8 mouse cellular contexts compared by ENCODE assay signal in genomic region chr5:32713042-32713702, GRCm38 (mm10).
DNase-seq lines count a peak whose midpoint lies in the region; ATAC-seq lines count a peak whose summit lies in the region.

No protein-coding gene starts in this region.

- H3K4me2 ChIP-seq in lung, embryonic 16.5 days (ENCODE audit: low read depth, low read length) = peak overlapping the region; percentile 75
- H3K4me2 ChIP-seq in hindbrain, embryonic 14.5 days (replicated peaks) = peak overlapping the region; percentile 91
- H3K4me2 ChIP-seq in midbrain, embryonic 16.5 days (ENCODE audit: low read length) = peak overlapping the region; percentile 90

- H3K27ac ChIP-seq in lung, embryonic 16.5 days (ENCODE audit: low read length) = peak overlapping the region; percentile 96
- H3K27ac ChIP-seq in hindbrain, embryonic 14.5 days = peak overlapping the region; percentile 91
- peak overlapping the region; percentile 86 for H3K27ac ChIP-seq in midbrain, embryonic 16.5 days (ENCODE audit: low read length)

- H3K9me3 ChIP-seq in lung, embryonic 16.5 days (ENCODE audit: control insufficient read depth, low read length) = no peaks in the 10 kb centered on the region
- no peaks in the 10 kb centered on the region for H3K9me3 ChIP-seq in hindbrain, embryonic 14.5 days (ENCODE audit: control insufficient read depth, low read length)
- H3K9me3 ChIP-seq in midbrain, embryonic 16.5 days (replicated peaks; ENCODE audit: control insufficient read depth, low read length, poor library complexity, severe bottlenecking) = no peaks in the 10 kb centered on the region

- intact Hi-C loops in left cerebral cortex, postnatal 36 days (cut with DNase I) = loop anchor here (10.0 kb wide), 2 partner anchors 72 to 322 kb away; partner anchors contain the start of gene Pisd

- no peak for DNase-seq in lung, postnatal 10 days
- no peak for DNase-seq in hindbrain, embryonic 14.5 days (ENCODE audit: low spot score)
- no peak for DNase-seq in thymus, adult 18-20 months
- DNase-seq in thymus, postnatal 4 days = no peak
- no peak for DNase-seq in left cerebral cortex, postnatal 36 days (ENCODE audit: low spot score in 2 of 2)

- H3K4me3 ChIP-seq in lung, embryonic 16.5 days (ENCODE audit: low read length) = peak overlapping the region; percentile 72
- peak overlapping the region; percentile 80 for H3K4me3 ChIP-seq in hindbrain, embryonic 14.5 days (replicated peaks; ENCODE audit: low read length)
- peak overlapping the region; percentile 71 for H3K4me3 ChIP-seq in midbrain, embryonic 16.5 days (ENCODE audit: low read depth, low read length)

- ATAC-seq in lung, embryonic 16.5 days (ENCODE audit: low read depth) = peak; percentile 1
- peak; percentile 40 for ATAC-seq in common myeloid progenitor, adult 5-6 weeks (replicated peaks; ENCODE audit: low read depth, poor library complexity, severe bottlenecking)
- ATAC-seq in hindbrain, embryonic 14.5 days (ENCODE audit: low FRiP score) = no peak; the same call in 1 of the 2 replicates
- no peak for ATAC-seq in midbrain, embryonic 16.5 days

- 31% methylated on average over 2 of the region's 2 CpGs for WGBS in lung, embryonic 16.5 days
- 20% methylated on average over 2 of the region's 2 CpGs for WGBS in hindbrain, embryonic 14.5 days
- 21% methylated on average over 2 of the region's 2 CpGs for WGBS in midbrain, embryonic 16.5 days

- H3K36me3 ChIP-seq in lung, embryonic 16.5 days (ENCODE audit: control insufficient read depth, insufficient read depth, low read length) = no peaks in the 10 kb centered on the region
- no peaks in the 10 kb centered on the region for H3K36me3 ChIP-seq in hindbrain, embryonic 14.5 days (replicated peaks; ENCODE audit: control insufficient read depth, insufficient read depth)
- H3K36me3 ChIP-seq in midbrain, embryonic 16.5 days (ENCODE audit: control insufficient read depth, insufficient read depth, low read length) = no peaks in the 10 kb centered on the region

- peaks cover 3% of the 10 kb centered on the region; the same call in 1 of the 2 replicates for H3K4me1 ChIP-seq in lung, embryonic 16.5 days (replicated peaks; ENCODE audit: control insufficient read depth, insufficient read depth, low read length)
- H3K4me1 ChIP-seq in hindbrain, embryonic 14.5 days (replicated peaks; ENCODE audit: control insufficient read depth, insufficient read depth, low read length) = peaks cover 7% of the 10 kb centered on the region
- H3K4me1 ChIP-seq in midbrain, embryonic 16.5 days (ENCODE audit: control insufficient read depth, insufficient read depth, low read length) = peaks cover 9% of the 10 kb centered on the region

- H3K9ac ChIP-seq in lung, embryonic 16.5 days (ENCODE audit: low read length) = peak overlapping the region; percentile 78
- peak overlapping the region; percentile 81 for H3K9ac ChIP-seq in hindbrain, embryonic 14.5 days
- H3K9ac ChIP-seq in midbrain, embryonic 16.5 days (ENCODE audit: low read depth, low read length) = peak overlapping the region; percentile 83

- no peaks in the 10 kb centered on the region for H3K27me3 ChIP-seq in lung, embryonic 16.5 days (ENCODE audit: control insufficient read depth, insufficient read depth, low read depth, low read length)
- no peaks in the 10 kb centered on the region for H3K27me3 ChIP-seq in hindbrain, embryonic 14.5 days (ENCODE audit: control insufficient read depth, insufficient read depth, low read length)
- no peaks in the 10 kb centered on the region for H3K27me3 ChIP-seq in midbrain, embryonic 16.5 days (ENCODE audit: control insufficient read depth, insufficient read depth, low read depth, low read length)

Comparison
In these comparisons a context has a peak if more than half of its experiments do, and no peak if none do; other contexts are left out.
1. ATAC-seq: peak in lung, embryonic 16.5 days (single experiment) and common myeloid progenitor, adult 5-6 weeks (single experiment); none in hindbrain, embryonic 14.5 days (single experiment) and midbrain, embryonic 16.5 days (single experiment).
2. Peak in every context shown above with its lines, with median percentiles within 50 percentile points of each other: H3K27ac ChIP-seq, H3K4me2 ChIP-seq, H3K4me3 ChIP-seq and H3K9ac ChIP-seq.